Mouse (Mus musculus): ENCODE results near the gene Syne1. TPM values are rescaled to one million over a fixed set of nuclear protein-coding genes. Genes with fewer than 3 reads are reported as not detected.
A peak's percentile ranks its signal among the peaks of the same experiment; 100 is the strongest.

Syne1 gene
- polyA plus RNA-seq (2011; ENCODE audit: insufficient read length, low read depth, missing spikeins): 38.7 and 42.6 TPM in 2 replicates

- no peak for TF ChIP-seq POLR2A (IDR thresholded peaks at IDR 0.05; ENCODE audit: low read depth, low read length)
- TF ChIP-seq CTCF (IDR thresholded peaks at IDR 0.05; ENCODE audit: borderline replicate concordance, insufficient read depth, low read length): no peak
- Histone ChIP-seq H3K4me1 (ENCODE audit: control insufficient read depth, insufficient read depth, low read length) (0 out of 2 replicates have a peak, but pooled peaks cover 2% of the 10 kb centered on the region), H3K27ac (ENCODE audit: insufficient read depth, low read length) (no peak within 1 kb of the TSS), H3K4me3 (ENCODE audit: insufficient read depth, low read length) (peak within 1 kb of the TSS; percentile 32)
Measured at GRCm38 (mm10) chr10:5551382-5551781, at the start of gene Syne1. TSS of gene Syne1 (minus strand) at chr10:5551482.

GRCm38 (mm10) chr10:5600123-5600522, 48.8 kb upstream of the Syne1 start:
- TF ChIP-seq CTCF (IDR thresholded peaks at IDR 0.05; ENCODE audit: borderline replicate concordance, insufficient read depth, low read length) (no peak), POLR2A (IDR thresholded peaks at IDR 0.05; ENCODE audit: low read depth, low read length) (no peak)
- no peak overlapping the region for H3K27ac ChIP-seq (ENCODE audit: insufficient read depth, low read length)
- H3K4me1 ChIP-seq (ENCODE audit: control insufficient read depth, insufficient read depth, low read length): no peaks in the 10 kb centered on the region
- no peak overlapping the region for H3K4me3 ChIP-seq (ENCODE audit: insufficient read depth, low read length)

- no peak overlapping the region for H3K4me3 ChIP-seq (ENCODE audit: insufficient read depth, low read length)
- H3K4me1 ChIP-seq (ENCODE audit: control insufficient read depth, insufficient read depth, low read length): peaks cover 2% of the 10 kb centered on the region
- TF ChIP-seq POLR2A (IDR thresholded peaks at IDR 0.05; ENCODE audit: low read depth, low read length): no peak
- TF ChIP-seq CTCF (IDR thresholded peaks at IDR 0.05; ENCODE audit: borderline replicate concordance, insufficient read depth, low read length): no peak
- H3K27ac ChIP-seq (ENCODE audit: insufficient read depth, low read length): no peak overlapping the region
Measured at GRCm38 (mm10) chr10:5596559-5596958, 45.3 kb upstream of the Syne1 start.

GRCm38 (mm10) chr10:5594457-5594856, 43.2 kb upstream of the Syne1 start:
- Histone ChIP-seq H3K27ac (ENCODE audit: insufficient read depth, low read length) (no peak overlapping the region), H3K4me1 (ENCODE audit: control insufficient read depth, insufficient read depth, low read length) (peaks cover 2% of the 10 kb centered on the region), H3K4me3 (ENCODE audit: insufficient read depth, low read length) (no peak overlapping the region)
- no peak for TF ChIP-seq POLR2A (IDR thresholded peaks at IDR 0.05; ENCODE audit: low read depth, low read length)
- TF ChIP-seq CTCF (IDR thresholded peaks at IDR 0.05; ENCODE audit: borderline replicate concordance, insufficient read depth, low read length): no peak

GRCm38 (mm10) chr10:5593464-5593863, 42.2 kb upstream of the Syne1 start, which contains the start of gene Myct1:
TSS of gene Myct1 (plus strand) at chr10:5593775.
- Histone ChIP-seq H3K4me3 (ENCODE audit: insufficient read depth, low read length) (no peak within 1 kb of the TSS), H3K4me1 (ENCODE audit: control insufficient read depth, insufficient read depth, low read length) (peaks cover 2% of the 10 kb centered on the region), H3K27ac (ENCODE audit: insufficient read depth, low read length) (no peak within 1 kb of the TSS)
- no peak for TF ChIP-seq POLR2A (IDR thresholded peaks at IDR 0.05; ENCODE audit: low read depth, low read length)
- TF ChIP-seq CTCF (IDR thresholded peaks at IDR 0.05; ENCODE audit: borderline replicate concordance, insufficient read depth, low read length): no peak

GRCm38 (mm10) chr10:5591996-5592395, 40.7 kb upstream of the Syne1 start:
- Histone ChIP-seq H3K27ac (ENCODE audit: insufficient read depth, low read length) (peak overlapping the region; percentile 60; the same call in 1 of the 2 replicates), H3K4me1 (ENCODE audit: control insufficient read depth, insufficient read depth, low read length) (peaks cover 2% of the 10 kb centered on the region), H3K4me3 (ENCODE audit: insufficient read depth, low read length) (no peak overlapping the region)
- TF ChIP-seq POLR2A (IDR thresholded peaks at IDR 0.05; ENCODE audit: low read depth, low read length): no peak
- no peak for TF ChIP-seq CTCF (IDR thresholded peaks at IDR 0.05; ENCODE audit: borderline replicate concordance, insufficient read depth, low read length)

- H3K27ac ChIP-seq (ENCODE audit: insufficient read depth, low read length): peak overlapping the region; percentile 47; the same call in 1 of the 2 replicates
- H3K4me3 ChIP-seq (ENCODE audit: insufficient read depth, low read length): no peak overlapping the region
- peaks cover 2% of the 10 kb centered on the region for H3K4me1 ChIP-seq (ENCODE audit: control insufficient read depth, insufficient read depth, low read length)
- TF ChIP-seq POLR2A (IDR thresholded peaks at IDR 0.05; ENCODE audit: low read depth, low read length): no peak
- TF ChIP-seq CTCF (IDR thresholded peaks at IDR 0.05; ENCODE audit: borderline replicate concordance, insufficient read depth, low read length): no peak
Measured at GRCm38 (mm10) chr10:5591061-5591460, 39.8 kb upstream of the Syne1 start.

GRCm38 (mm10) chr10:5573328-5573727, 22.0 kb upstream of the Syne1 start:
- Histone ChIP-seq H3K27ac (ENCODE audit: insufficient read depth, low read length) (no peak overlapping the region), H3K4me3 (ENCODE audit: insufficient read depth, low read length) (no peak overlapping the region), H3K4me1 (ENCODE audit: control insufficient read depth, insufficient read depth, low read length) (no peaks in the 10 kb centered on the region)
- TF ChIP-seq CTCF (IDR thresholded peaks at IDR 0.05; ENCODE audit: borderline replicate concordance, insufficient read depth, low read length): no peak

GRCm38 (mm10) chr10:5571332-5571731, 20.1 kb upstream of the Syne1 start:
- H3K27ac ChIP-seq (ENCODE audit: insufficient read depth, low read length): no peak overlapping the region
- no peak overlapping the region for H3K4me3 ChIP-seq (ENCODE audit: insufficient read depth, low read length)
- TF ChIP-seq POLR2A (IDR thresholded peaks at IDR 0.05; ENCODE audit: low read depth, low read length): no peak
- no peak for TF ChIP-seq CTCF (IDR thresholded peaks at IDR 0.05; ENCODE audit: borderline replicate concordance, insufficient read depth, low read length)
- H3K4me1 ChIP-seq (ENCODE audit: control insufficient read depth, insufficient read depth, low read length): no peaks in the 10 kb centered on the region

GRCm38 (mm10) chr10:5570059-5570458, 18.8 kb upstream of the Syne1 start:
- Histone ChIP-seq H3K4me3 (ENCODE audit: insufficient read depth, low read length) (no peak overlapping the region), H3K27ac (ENCODE audit: insufficient read depth, low read length) (no peak overlapping the region), H3K4me1 (ENCODE audit: control insufficient read depth, insufficient read depth, low read length) (no peaks in the 10 kb centered on the region)
- TF ChIP-seq CTCF (IDR thresholded peaks at IDR 0.05; ENCODE audit: borderline replicate concordance, insufficient read depth, low read length): no peak

- no peak for TF ChIP-seq CTCF (IDR thresholded peaks at IDR 0.05; ENCODE audit: borderline replicate concordance, insufficient read depth, low read length)
- H3K27ac ChIP-seq (ENCODE audit: insufficient read depth, low read length): no peak overlapping the region
- no peaks in the 10 kb centered on the region for H3K4me1 ChIP-seq (ENCODE audit: control insufficient read depth, insufficient read depth, low read length)
- no peak overlapping the region for H3K4me3 ChIP-seq (ENCODE audit: insufficient read depth, low read length)
Measured at GRCm38 (mm10) chr10:5568991-5569390, 17.7 kb upstream of the Syne1 start.
